Mouse (Mus musculus): ENCODE measurements at regions not wholly inside any gene's neighbourhood (a gene's known extent, or its start where the extent isn't known, plus 50 kb on each side); places are given as distances from the start of the nearest gene placed in this dataset.

GRCm38 (mm10) chr13:53996867-53997266, 58.6 kb downstream of the Drd1 start:
- no peak for DNase-seq (ENCODE audit: low spot score)
- intact Hi-C loops (cut with DNase I), result no loop called here

GRCm38 (mm10) chr13:53992863-53993451, 62.5 kb downstream of the Drd1 start:
- intact Hi-C loops (cut with DNase I), result no loop called here
- no peak for DNase-seq (ENCODE audit: low spot score)

DNA sequence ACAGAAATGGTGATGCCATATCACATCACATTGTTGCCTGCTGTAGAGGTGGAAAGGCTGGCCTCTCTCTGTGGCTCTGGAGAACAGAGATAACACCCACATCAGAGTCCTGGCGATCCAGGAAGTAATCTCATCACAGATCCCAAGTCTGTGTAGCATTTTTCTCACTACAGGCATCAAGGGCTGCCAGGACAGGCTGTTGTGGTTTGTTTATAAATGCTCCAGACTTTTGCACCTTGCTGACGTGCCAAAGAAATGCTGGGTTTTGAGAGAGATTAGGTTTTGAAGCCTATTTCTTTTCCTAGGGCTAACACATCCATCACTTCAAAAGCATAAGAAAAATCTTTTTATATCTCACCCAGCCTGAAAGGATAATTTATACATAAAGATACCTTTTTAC, 76.3 kb downstream of the Drd1 start:
- intact Hi-C loops (cut with DNase I), result no loop called here
- DNase-seq (ENCODE audit: low spot score), result no peak

DNA sequence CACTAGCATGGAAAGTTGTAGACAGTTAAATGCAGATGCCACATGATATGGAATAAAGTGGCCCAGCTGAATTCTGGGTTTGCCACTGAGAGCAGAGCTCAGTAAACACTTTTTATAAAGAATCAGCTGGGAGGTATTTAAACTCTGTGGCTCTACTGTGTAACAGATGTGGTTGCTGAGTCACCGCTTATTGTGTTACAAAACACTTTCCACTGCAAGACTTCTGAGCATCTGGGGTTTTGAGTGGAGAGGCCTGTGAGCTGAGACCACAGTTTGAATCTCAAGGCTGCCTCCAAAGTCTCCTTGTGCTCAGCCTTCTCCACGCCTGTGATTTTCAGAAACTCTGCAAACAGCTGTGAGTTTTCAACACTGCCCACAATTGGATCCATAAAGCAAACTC, 86.1 kb downstream of the Drd1 start:
- DNase-seq (ENCODE audit: low spot score), result no peak
- intact Hi-C loops (cut with DNase I), result no loop called here

- intact Hi-C loops (cut with DNase I), result no loop called here
- no peak for DNase-seq (ENCODE audit: low spot score)
These were observed 99.3 kb downstream of the Drd1 start for GRCm38 (mm10) chr13:53956167-53956566.

DNA sequence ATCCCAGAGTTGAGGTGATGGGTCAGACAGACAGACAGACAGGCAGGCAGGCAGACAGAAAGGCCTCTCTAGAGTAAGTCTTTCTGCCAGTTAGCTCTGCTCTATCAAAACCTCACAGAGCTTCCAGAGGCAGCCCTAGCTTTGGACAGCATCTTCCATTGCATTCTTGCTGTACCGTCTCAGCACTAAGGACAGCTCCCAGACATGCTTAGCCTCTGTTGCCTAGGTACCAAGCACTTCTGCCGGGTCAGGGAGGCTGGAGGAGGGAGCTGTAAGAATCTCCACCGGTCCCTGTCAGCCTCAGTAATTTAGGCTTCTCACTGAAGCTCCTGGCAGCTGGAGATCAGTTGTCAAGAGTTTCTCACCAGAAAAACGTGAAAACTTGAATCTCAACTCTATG, 107.4 kb downstream of the Drd1 start:
- intact Hi-C loops (cut with DNase I), result no loop called here
- DNase-seq (ENCODE audit: low spot score), result no peak

DNA sequence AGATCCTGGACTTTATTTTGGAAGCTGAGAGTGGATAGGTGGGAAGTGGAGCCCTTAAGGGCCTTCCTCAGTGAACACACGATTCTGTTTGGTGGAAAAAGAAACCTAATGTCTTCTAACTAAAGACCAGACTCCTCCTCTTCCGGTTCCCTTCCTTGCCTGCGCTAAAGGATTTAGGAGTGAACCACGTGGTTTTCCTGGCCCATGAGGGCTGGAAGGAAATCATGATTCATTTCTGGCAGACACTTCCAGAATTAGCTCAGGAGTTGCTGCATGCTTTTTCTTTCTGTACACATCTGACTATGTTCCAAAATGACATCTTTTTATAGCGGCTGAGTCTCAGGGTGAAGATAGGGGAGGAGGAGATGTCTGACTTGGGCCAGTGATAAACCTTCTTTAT, 109.8 kb downstream of the Drd1 start:
- no peak for DNase-seq (ENCODE audit: low spot score)
- intact Hi-C loops (cut with DNase I), result no loop called here

GRCm38 (mm10) chr13:53941005-53941747, 114.3 kb downstream of the Drd1 start:
- intact Hi-C loops (cut with DNase I), result no loop called here

GRCm38 (mm10) chr13:53935174-53935699, 120.3 kb downstream of the Drd1 start:
- DNase-seq (ENCODE audit: low spot score), result no peak
- intact Hi-C loops (cut with DNase I), result no loop called here

More at GRCm38 (mm10) chr13:53941005-53941747, 114.3 kb downstream of the Drd1 start:
- DNase-seq (ENCODE audit: low spot score), result no peak

DNA sequence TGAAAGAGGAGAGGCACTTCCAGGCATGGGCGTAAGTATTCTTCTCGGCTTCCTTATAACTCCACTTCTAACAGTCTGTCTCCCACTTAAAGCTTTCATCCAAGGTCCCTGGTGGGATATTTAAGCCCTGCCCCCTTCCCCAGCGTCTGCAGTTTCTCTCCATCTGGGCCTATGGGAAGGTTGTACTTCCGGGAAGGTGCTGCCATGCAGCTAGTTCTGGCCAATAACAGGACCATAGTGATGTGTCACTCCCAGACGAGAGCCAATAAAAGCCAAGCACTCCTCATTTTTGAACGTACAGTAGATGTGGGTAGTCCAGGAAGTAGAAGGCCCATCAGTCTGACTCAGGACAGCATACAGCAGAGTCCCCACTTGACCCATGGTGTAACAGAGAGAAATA, 121.0 kb downstream of the Drd1 start:
- DNase-seq (ENCODE audit: low spot score), result no peak
- intact Hi-C loops (cut with DNase I), result no loop called here

DNA sequence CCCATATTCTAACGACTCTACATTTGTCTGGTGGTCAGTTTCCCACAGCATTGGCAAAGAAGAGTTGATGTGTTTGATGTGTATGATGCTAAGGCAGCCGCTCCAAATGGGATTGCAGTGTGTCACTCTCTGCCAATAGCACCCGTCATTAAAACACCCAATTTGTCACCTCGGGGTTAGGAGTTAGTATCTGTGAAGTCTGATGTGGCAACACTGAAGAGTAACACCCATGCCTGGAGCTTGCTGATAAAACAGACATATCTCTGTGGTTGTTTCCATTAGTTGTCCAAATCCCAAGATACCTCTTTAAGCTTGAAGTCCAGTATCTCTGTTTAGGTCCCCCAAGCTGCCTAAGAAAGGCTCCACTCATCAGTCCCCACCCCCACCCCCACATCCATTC, 129.4 kb downstream of the Drd1 start:
- DNase-seq (ENCODE audit: low spot score), result no peak
- intact Hi-C loops (cut with DNase I), result no loop called here

GRCm38 (mm10) chr13:53924433-53924832, 131.1 kb downstream of the Drd1 start:
- intact Hi-C loops (cut with DNase I), result no loop called here

GRCm38 (mm10) chr13:53923721-53924374, 131.7 kb downstream of the Drd1 start:
- intact Hi-C loops (cut with DNase I), result no loop called here
- no peak for DNase-seq (ENCODE audit: low spot score)

More at GRCm38 (mm10) chr13:53924433-53924832, 131.1 kb downstream of the Drd1 start:
- DNase-seq (ENCODE audit: low spot score), result no peak

DNA sequence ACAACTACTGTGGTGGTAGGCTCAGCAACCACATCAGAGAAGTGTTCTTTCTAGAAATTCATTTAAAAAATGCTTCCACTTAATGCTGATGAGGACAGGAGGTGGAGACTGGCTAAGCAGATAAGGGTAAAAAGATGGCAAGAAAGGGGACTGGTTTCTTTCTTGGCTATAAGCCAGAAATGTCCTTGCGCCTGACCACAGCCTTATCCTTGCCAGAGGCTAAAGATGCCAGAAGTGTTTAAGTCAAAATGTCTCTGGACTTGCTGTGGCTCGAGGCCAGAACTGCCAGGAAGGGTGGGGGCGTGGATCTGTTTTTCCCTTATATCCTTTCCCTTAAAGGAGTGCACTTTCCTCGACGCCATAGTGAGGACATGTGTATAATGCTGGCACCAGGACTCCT, 133.7 kb downstream of the Drd1 start:
- intact Hi-C loops (cut with DNase I), result no loop called here
- no peak for DNase-seq (ENCODE audit: low spot score)

DNA sequence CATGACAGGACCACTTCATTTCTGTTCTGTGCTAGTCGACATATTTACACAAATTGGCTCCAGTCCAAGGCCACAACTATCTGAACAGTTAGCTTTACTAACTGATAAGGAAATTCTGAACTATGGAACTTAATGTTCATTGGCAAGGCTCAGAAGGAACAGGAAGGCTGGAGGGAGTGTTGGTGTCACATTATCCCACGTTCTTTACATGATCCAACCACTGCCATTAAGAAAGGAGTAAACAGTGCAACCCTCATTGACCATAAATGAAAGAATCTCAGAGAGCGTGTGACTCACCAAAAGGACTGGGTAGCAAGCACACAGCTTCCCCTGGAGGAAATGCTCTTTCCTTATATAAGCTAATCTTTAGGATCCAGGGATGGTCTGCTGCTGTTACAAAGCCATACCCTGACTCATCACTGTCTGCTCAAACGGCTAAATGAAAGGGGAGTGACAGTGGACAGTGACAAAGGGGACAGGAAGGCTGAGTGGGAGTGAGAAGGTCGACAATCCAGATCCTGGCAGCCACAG, 135.6 kb downstream of the Drd1 start:
- no peak for DNase-seq (ENCODE audit: low spot score)
- intact Hi-C loops (cut with DNase I), result no loop called here

DNA sequence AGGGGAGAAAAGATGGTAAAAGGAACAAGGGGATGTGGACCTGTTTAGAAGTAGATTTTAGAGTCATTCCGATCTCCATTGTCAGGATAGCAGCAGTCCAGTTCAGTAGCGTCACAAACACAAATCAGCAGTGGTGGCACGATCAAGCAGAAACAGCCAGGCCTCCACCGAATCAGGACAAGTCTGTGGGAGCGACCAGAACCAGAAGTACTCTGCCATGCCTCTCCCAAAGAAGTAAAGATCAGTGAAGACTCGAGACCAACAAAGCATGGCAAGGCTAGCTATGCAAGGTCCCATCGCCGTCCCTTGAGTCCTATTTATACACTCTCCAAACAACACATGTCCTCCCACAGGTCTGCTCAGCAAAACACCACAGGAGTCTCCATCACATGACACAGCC, 140.0 kb downstream of the Drd1 start:
- no peak for DNase-seq (ENCODE audit: low spot score)
- intact Hi-C loops (cut with DNase I), result no loop called here

- DNase-seq (ENCODE audit: low spot score), result no peak
- intact Hi-C loops (cut with DNase I), result no loop called here
These were observed 141.1 kb downstream of the Drd1 start for GRCm38 (mm10) chr13:53914434-53914833.

DNA sequence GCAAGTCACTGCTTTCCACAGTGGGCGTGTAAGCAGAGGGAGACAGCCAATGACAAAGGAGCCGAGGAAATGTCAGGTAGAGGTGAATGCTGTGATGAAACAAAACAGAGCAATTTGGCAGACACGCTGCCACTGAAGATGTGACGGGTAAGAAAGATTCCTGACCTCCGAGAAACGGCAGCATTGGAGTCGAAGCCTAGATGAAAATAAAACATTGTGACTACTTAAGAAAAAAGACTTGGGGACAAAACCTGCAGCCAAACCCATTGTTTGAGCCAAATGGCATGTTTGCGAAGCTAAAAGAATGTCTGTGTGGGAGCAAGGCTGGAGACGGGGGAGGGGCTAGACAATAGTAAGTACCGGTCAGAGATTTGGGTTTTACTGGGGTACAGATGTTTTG, 142.0 kb downstream of the Drd1 start:
- intact Hi-C loops (cut with DNase I), result no loop called here
- DNase-seq (ENCODE audit: low spot score), result no peak

DNA sequence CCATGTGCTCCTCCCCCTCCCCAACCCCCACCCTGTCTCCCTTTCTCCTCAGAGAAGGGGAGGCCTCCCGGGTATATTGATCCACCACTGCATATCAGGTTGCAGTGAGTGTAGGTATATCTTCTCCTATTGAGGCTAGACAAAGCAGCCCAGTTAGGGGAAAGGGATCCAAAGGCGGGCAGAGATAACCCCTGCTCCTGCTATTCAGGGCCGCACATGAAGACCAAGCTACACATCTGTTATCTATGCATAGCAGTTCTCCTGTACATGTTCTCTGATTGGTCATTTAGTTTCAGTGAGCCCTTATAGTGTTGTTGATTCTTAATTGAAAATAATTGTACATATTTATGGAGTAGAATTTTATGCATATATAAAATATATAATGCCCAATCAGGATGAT, 143.7 kb downstream of the Drd1 start:
- intact Hi-C loops (cut with DNase I), result no loop called here
- DNase-seq (ENCODE audit: low spot score), result no peak

DNA sequence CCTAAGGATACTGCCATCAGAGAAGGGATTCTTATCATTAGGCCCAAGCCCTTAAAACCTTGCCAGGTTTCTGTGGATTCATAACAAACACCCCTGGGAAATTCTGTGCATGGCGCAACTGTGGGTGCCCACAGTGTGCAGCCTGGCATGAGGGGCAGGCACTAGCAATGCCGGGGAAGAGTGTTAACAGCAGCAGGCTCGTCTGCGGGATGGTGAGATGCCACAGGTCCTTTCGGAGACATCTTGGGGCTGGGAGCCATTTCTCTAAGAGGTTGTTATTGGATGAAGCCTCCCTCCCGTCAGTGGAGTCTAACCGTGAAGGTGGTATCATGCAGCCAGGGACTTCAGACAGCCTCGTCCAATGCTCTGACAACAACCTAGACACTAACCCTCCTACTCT, 144.2 kb downstream of the Drd1 start:
- intact Hi-C loops (cut with DNase I), result no loop called here
- no peak for DNase-seq (ENCODE audit: low spot score)

- no peak for DNase-seq (ENCODE audit: low spot score)
- intact Hi-C loops (cut with DNase I), result no loop called here
These were observed 145.3 kb downstream of the Drd1 start for GRCm38 (mm10) chr13:53910251-53910650.

Measured in heart, postnatal 25 days (tissue).